Mouse (Mus musculus) lung, postnatal 10 days (tissue): ENCODE measurements at regions not wholly inside any gene's neighbourhood (a gene's known extent, or its start where the extent isn't known, plus 50 kb on each side); places are given as distances from the start of the nearest gene placed in this dataset.

Experiments
- DNase-seq: peaks from one replicate; pipeline ENCODE4 v3.0.0; 2021

DNA sequence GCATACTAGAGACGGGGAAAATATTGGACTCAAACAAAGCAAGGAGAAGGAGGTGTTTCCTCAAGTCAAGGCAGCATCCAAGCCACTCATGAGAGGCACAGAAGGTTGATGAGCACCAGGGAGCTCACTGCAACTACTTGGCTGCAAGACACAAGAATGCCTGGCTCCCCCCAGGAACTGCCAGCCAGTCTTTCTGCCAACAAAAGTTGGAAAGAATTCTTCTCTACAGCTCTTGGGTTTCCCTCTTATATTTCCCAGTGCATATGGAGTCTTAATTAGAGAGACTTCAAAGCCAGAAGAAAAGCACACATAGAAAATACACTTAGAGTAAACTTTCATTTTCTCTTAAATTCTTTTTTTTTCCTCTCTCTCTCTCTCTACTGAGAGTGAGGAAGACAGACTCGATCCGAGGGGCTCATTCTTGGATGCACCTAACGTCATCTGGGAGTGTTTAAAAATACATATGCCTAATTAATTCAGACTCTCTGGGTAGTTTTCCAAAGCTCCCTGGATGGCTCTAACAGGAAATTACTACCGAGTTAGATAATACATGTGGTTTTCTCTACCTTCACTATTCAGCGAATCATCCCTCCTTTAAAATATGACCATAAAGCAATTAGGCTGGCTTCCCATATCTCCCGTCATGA is 222.7 kb downstream of the Fam84b start:
- no peak for DNase-seq

DNA sequence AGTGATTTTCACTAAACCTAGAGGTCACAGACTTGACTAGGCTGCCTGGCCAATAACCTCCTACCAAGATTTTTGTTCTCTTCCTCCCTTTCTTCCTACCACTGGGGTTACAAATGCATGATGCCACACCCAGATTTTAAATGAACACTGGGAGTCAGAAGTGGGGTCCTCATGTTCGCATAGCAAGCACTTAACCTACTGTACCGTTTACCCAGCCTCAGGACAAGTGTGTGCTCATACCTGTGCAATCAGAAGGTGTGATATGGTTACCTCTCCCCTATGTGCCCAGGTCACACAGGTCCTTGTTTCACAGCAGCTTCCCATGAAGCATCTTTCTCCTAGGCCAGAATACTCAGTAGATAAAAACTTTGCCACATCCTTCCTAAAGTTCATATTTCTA is 234.8 kb downstream of the Fam84b start:
- DNase-seq: no peak

DNA sequence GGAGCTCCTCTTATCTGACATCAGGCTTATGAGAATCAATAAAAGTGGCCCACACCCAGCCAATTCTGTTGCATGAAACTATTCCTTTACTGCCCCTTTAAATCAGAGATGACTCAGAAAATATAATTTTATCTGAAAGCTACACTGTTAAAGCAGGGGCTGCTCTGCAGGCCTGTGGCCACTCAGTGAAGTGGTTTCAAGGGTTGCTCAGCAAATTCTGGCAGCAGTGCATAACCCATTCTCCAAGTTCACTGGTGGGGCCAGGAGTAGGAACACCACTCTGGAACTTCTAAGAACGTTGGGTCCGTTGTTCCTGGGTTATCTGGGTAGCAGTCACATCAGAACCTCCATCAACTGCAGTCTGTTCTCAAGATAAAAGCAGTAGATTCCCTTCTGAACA is 236.2 kb downstream of the Fam84b start:
- no peak for DNase-seq

DNA sequence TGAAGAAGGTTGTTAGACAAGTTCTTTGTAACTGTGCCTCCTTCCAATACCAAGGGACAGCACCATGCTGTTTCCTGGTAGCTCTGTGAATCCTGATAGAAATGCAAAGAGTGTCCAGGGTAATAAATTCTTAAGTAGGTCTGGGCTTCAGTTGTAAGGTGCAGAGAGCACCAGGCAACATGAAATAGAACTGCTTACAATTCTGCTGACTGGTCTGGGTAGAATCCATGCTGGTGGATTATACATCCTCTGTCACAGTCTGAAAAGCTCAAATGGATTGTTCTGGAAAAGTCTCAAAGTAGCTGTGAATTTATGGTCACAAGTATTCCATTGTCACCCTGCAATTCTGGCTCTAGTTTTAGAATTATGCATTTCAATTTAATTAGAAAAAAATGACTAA is 251.7 kb downstream of the Fam84b start:
- no peak for DNase-seq

DNA sequence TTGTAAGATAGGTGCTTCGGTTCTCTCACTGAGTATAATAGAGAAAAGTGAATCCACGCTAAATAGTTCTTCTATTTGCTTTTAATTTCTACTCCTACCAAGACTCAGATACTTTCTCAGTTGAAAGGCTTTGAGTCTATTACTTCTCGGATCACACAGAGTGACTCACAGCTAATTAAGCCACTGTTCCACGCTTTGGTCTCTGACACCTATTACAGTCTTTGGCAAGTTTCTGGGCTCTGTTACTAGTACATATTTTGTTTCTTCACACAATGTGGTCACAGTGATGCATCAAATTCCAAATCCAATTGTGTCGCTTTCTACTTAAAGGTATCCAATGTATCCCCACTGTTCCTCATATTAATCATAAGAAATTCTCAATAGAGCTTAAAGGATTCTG is 276.5 kb downstream of the Fam84b start:
- no peak for DNase-seq

DNA sequence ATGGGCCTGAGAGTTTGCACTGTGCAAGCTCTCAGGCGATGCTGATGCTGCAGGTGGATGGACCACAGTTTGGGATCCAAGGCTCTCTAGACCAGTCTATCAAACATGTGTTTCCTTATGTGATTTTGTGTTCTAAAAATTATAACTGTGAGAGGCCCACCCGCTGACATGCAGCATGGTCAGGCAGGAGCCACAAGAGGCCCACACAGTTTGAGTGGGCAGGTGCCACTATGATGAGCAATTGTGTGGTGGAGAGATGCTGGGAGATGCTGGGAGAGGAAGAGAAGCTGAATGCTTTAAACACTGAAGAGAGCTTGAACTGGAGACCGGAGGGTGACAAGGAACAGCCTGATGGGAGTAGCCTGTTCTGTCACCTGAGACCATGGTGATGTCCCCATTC is 287.3 kb downstream of the Fam84b start:
- DNase-seq: no peak

DNA sequence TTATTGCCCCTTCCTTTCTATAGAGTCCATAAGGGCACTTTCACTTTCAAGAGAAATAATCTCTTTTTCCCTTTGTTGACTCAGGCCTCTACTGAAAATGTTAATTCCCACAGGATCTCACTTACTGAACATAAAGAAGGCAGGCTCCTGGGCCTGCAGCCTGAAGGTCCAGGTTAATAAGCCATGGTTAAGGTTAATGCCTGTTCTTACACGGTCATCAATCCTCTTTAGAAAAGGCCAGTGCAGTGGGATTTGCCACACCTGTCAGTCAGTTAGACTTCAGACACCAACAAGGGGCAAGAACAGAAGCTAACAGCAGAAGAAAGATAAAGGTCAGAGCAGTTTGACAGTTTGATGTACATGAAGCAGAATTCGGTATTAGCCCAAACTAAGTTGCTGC is 288.6 kb downstream of the Fam84b start:
- DNase-seq: no peak

DNA sequence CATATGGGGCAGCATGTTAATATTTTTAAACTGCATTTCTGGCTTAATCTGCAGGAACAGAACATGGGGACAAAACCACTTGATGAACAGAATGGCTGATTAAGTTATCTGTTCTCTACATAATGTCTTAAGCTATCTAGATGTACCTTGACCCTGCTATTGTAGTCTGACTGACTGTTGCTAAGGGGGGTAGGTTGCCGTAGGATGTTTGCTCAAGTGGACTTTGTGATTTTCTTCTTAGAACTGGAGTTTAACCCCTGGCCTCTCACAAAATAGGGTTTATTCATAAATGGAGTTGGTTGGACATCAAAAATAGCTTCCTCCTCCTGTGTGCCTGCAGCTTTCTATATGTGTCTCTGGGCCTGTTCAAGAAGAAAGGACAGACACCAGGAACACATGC is 292.9 kb downstream of the Fam84b start:
- DNase-seq: no peak

DNA sequence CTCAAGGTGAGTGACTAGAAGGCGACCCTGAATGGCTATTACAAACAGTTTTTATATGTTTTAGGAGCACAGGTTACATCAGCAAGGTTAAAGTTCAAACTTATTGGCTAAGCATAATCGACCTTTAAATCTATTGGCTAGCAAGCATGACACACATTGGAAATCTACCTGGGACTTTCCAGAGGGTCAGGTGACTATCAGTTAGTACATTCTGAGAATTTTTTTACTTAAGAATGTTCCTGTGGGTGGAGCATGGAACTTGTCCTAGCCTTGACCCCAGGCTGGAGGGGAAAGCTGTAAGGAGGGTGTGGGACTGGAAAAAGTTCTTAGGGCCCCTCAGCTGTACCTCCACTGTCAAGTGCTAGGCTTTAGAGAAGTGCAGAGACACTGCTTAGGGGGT is 297.9 kb downstream of the Fam84b start:
- DNase-seq: no peak

DNA sequence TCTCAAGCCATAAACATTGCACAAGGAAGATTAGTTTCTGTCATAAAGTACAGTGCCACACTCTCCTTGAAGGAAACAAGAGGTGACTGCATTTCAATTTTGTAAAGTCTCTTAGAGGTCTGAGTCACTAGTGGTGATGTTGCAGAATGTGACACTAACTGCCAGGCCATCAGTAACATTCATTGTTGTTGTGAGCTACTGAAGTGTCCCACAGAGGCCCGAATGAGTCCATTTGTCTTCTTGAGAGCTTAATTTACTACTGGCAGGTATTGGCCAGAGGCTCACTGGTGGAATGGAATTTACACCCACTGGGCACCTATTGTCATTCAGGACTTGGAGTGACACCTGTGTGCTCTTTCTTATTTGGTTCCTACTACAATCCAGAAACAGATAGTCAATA is 299.0 kb downstream of the Fam84b start:
- no peak for DNase-seq

DNA sequence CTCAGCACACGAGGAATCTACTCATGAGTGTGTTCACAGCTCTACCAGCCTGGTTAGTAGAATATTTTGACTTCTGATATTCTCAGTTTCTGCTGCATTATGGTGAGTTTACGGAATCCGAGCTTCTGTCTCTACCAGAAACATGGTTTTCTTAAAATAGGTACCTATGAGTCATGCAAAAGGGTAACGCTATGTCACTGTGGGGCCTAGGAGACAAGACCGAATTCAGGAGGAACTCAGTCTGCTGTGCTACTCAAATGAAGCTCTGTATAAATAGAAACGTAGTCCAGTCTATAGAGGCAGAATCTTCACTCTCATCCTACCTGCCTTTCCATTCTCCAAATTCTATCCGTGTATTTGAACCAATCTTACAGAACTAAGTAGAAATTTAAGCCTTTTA is 305.5 kb downstream of the Fam84b start:
- DNase-seq: no peak

DNA sequence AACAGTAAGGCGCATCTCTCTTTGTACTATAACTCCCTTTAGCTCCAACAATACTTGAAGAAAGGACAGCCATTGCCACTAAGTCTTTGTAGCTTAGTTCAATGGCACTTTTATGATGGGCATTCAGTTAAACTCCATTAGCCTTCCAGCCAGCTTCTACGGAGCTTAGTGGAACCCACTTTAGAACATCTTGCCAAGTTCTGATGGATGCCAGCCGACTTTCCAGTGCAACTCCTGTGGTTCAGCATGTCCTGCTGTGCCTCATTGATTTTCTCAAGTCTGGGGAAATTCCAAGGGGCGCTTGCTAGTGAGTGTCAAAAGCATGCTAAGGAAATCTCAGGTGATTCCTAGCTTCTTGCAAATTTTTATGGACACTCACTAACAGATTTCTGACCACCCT is 316.4 kb downstream of the Fam84b start:
- DNase-seq: no peak

DNA sequence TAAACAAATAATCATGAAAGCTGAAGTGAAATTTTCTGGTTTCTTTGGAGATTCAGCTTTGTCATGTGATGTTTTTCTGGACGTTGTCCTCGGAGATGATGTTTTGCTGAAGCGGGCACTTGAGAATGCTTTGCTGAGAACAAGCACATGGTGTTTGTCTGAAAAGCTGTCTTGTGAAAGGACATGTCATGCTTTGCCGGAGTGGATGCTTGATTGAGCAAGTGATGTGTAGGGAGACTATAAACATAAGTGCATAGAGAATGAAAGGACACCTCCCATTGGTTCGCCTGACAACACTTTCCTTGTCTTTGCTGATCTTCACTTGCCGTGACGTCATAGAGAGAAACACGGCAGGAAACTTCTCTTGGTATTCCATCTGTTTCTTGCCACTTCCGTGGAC is 318.9 kb downstream of the Fam84b start:
- DNase-seq: peak; percentile 47

DNA sequence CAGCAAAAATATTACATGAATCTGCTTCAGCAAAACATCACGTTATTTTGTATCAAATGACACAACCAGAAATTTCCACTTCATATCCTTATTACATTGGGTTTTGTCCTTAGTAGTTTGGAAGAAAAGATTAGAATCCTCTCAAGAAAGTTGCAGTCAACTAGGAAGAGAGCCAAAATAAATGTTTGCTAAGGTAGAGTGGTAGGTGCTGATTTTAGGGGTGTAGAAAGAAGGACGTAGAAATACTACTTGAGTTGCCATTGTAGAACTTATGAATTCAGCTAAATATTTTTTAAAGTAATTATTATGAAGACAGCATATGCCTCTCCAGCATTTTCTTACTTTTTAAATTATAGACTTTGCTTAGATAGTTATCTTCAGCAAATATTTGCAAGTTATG is 336.8 kb downstream of the Fam84b start:
- DNase-seq: no peak

DNA sequence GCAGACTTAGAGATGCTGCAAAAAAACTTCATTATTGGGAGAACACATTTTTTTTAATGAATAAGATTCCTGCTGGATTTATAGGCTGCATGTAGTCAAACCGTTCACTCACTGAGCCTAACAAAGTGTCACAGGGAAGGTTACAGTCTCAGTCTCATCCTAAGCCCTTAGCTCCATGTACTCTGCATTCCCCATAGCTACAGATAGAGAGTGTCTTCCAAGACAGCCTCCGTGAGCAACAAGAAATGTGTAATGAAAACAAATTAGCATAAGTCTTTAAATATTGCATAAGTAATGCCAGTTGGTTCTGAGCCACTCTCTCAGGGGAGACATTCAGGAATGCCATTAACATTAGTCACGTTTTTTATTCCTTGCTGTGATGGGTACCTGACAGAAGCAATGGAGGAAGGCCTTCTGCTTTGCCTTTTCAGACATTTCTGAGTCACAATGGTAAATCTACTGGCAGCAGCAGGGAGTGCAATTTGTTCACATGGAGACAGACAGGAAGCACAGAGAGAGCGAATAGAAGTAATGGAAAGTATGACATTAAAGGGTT is 376.7 kb downstream of the Fam84b start:
- DNase-seq: no peak

DNA sequence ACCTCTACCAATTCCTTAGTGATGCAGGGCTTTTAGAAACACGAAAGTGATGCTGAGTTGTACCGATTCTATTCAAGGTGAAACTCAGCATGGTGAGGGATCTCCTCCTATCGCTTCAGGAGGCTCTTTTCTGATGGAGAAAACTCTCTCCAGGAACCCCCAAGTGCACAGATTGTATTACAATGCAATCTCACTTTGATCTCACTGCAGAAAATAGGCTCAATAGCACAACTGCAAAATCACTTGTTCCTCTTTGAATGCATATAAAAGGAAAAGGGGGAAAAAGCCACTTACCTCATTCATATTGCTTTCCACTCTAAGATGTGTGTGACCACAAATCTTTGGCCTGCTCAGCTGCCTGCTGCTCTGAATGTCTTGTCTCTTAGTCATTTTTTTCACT is 378.5 kb downstream of the Fam84b start:
- DNase-seq: no peak

DNA sequence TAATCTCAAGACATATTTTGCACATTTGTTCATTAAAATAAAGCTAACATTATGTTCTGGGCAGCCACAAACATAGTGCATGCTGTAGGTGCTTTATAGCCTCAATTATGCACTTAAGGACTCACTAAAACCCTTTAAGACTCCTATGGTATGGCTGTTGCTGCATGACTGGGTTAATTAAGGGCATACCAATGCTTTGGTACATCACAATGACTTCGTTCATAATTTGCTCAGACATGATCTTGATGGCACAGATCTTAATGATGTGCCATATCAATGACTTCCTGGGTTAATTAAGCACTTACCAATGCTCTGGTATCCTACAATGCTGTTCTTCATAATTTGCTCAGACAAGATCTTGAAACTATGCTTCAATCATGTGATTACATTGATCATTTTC is 415.5 kb upstream of the 4933412E24Rik start:
- DNase-seq: no peak

DNA sequence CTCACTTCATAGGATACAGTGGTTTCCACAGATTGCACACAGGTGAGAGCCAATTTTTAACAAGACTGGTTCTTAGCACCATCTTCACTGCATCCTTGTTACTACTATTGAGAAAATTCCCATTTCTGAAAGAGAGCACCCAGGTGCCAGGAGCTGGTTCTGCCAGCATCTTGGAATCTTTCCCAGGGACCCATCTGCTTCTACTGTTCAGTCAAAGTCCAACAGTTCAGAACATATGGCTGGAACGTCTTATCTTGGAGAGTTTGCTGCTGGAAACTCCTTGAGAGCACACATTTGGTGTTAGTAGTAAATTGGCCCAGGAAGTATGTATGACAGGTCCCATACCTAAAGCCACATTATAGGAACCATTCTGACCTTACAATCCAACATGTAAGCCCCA is 402.7 kb upstream of the 4933412E24Rik start:
- DNase-seq: no peak

DNA sequence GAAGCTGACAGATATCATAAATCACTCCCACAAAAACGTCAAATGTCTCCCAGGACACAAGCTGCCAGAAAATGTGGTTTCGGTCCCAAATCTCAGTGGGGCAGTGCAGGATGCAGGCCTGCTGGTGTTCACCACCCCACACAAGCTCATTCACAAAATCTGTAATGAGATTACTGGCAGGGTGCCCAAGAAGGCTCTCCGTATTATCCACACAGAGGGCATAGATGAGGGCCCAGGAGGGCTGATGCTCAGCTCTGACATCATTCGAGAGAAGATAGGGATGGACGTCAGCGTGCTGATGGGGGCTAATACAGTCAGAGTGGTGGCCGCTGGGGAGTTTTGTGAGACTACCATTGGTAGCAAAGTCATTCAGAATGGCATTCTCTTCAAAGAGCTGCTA is 375.9 kb upstream of the 4933412E24Rik start:
- DNase-seq: peak; percentile 1

DNA sequence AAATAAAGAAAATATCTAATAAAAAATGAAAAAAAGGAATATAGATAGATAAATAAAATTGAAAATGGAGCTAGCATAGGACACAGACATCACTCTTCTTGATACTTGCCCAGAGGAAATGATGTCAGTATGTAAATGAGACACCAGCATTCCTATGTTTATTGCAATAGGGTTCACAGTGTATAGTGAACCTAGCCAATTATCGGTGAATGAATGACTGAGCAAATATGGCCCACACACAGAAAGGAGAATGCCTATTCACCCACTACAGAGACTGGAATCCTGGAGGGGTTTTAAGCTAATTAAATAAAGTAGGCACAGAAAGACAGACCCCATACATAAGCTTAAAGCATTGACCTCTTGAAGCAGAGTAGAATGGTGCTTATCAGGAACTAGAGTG is 373.9 kb upstream of the 4933412E24Rik start:
- DNase-seq: no peak

DNA sequence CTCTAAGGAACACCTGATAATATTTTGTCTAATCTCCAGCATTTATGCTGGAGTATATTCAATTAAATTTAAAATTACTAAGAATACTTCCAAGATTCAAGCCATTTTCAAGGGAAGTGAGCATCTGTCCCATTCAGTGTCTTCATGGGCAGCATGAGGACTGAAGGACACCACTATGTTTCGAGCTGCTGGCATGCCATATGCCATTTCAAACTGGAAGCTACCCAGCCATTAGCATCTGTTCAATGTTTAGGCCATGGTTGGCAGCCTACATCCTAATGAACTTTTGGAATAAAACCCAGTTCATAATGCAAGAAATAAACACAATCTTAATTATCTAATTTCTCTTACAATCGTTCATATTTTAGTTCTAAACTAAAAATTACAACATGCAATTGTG is 371.5 kb upstream of the 4933412E24Rik start:
- no peak for DNase-seq
